Mouse (Mus musculus) G1E-ER4 (cell line): ENCODE measurements around the gene Tmem79. TPM values are rescaled to one million over a fixed set of nuclear protein-coding genes. Genes with fewer than 3 reads are reported as not detected.

Experiments used
- GATA1 ChIP-seq: IDR thresholded peaks from one replicate; pipeline ENCODE4 v1.8.0; 2012; ENCODE audit warnings: low read length, inconsistent platforms
- polyA plus RNA-seq: library from polyadenylated mRNA; stranded (reverse); fragments of >175 nt; gene quantifications from 2 replicates; pipeline ENCODE4 v1.2.3, GENCODE M21; 2012

Tmem79 gene
- polyA plus RNA-seq, 1 experiment, result 1.2 TPM

DNA sequence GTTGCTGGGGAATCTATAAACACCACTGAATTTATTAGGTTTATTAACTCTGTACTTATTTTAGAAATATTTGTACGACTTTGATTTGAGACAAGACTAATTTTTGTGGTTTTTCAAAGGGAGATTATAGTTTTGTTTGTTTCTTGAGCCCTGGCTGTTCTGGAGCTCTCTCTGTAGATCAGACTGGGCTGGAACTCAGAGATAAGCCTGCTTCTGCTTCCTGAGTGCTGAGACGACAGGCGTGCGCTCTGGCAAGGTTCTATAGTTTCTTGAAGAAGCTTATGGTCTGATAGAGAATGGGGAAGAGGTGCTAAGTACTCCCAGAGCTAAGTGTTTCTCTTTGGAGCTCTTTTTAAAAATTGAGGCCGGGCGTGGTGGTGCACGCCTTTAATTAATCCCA, 2.4 kb upstream of the Tmem79 start:
- no peak for TF ChIP-seq GATA1

DNA sequence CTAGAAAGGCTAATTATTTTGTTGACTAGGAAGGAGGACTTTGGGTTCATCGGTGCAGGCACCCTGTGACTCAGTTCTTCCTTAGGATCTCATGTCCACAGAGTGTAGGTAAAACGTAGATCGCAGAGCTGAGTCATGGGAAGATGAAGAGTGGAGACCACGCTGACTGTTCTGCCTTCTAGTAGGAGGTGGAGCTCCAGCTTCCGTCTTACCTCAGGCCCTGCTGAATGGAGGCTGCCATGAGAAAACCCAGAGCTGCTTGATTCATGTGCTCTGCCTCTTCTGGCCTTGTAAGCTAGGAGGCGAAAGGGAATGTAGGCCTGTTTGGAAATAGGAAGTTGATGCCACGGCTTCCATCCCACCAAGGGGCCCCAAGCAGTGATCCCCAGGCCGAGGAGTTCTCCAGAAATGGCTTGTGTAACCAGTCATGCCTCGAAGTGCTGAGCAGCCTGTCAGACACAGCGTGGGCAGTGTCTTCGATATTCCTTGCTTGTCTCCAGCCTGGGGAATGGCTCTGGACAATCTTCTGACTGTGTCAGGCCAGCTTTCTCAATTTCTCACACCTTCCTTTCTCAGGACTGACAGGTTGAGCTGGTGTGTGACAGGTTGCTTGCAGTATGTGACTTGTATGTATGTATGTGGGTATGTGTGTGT, 1.5 kb upstream of the Tmem79 start:
- TF ChIP-seq GATA1, result no peak

DNA sequence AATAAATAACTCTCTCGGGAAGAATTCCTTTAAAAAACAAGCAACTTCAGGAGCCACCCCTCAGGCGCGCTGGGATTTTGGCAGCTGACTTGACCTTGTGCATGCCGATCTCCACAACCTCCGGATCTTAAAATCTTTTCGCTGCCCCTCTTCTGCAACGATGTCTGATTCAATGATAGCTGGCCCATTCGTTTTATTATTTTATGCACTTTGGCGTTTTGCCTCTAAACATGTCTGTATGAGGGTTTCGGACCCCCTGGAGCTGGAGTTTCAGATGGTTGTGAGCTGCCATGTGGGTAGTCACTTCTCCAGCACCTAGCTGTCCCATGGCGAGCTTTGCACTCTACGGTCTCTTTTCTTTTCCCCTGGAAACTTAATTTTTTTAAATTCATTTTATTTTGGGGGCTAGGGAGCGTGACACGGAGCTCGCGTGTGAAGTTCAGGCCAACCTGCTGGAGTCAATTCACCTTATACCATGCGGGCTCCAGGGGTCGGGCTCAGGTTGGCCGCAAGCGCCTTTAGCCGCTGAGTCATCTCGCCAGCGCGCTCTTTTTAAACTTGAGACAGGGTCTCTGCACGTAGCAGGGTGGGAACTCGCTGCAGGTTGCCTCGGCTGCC, 403 bp downstream of the Tmem79 start:
- no peak for TF ChIP-seq GATA1

DNA sequence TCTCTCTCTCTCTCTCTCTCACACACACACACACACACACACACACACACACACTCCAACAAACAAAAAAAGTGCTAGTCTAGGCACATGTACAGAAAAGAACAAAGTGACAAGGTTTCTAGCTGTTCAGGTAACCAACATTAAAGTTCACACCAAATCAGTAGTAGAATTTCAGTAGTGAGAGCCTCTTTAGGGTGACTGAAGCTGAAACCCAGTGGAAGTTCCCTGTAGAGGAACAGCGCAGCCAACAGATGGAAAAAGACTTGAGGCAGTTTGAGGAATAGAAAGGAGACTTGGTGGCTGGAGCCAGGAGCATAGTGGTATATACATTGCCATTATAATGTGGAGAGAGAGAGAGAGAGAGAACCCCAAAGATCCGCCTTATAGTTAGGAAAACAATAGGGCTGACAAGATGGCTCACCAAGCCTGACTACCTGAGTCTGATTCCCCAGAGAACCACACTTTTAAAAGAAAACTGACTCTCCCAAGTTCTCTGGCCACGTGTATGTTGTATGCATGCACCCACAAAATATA, 979 bp downstream of the Tmem79 start:
- TF ChIP-seq GATA1, result no peak

DNA sequence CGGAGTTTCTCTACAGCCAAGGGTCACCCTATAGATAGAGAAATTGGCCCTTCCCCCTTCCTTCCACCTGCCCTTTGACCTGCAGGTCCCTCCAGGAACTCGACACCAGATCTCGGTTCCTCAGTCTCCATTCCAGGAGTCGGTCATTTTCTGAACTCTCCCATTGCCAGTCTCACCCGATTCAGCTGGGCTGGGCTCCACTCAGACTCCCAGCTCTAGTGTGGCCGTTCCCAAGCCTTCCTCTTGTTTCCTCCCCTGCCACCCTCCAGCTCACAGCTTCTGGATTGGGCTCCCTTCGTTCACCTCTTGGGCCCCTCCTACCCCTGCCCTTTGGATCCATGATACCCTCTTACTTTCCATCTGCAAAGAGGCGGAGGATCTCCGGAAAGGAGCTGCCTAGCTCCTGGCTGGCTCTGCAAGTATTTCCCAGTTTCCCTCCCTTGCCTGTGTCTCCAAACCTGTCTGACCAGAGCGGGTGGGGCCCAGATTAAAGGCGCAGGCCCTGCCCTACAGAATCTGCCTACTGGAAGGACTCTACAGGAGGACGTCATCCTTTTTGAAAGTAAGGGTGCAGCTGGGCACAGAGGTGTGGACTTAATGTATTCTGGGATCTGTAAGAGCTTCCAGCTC, 1.8 kb downstream of the Tmem79 start:
- no peak for TF ChIP-seq GATA1

DNA sequence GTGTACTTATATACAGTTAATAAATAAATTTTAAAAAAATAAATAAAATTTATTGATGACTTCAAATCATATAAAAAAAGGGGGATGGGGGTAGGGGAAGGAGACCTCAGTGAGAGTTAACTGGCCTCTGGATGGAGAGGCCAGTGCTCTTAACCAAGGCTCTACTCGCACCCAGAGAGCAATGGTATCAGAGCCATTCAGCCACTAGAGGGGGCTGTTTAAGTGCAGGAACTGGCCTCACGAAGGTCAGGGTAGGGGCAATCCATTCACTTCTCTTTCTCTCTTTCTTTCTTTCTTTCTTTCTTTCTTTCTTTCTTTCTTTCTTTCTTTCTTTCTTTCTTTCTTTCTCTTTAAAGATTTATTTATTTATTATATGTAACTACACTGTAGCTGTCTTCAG, 4.7 kb downstream of the Tmem79 start:
- TF ChIP-seq GATA1, result no peak

DNA sequence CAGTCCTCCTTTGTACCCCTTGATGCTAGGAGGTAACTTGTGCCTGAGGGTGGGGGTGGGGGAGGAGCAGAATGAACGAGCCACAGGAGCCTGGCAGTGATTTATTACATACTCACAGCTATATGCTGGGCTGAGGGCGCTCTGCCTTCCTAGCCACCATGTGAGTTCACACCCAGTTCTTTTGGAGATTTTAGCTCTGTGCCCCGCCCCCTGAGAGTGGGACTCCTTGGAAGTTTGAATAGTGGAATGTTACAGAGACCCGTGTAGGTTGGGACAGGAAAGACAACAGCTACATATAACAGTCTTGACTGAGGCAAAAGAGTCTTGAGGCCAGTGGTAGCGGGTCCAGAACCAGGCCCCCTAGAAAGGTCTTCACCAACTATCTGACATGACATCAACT, 7.0 kb downstream of the Tmem79 start:
- no peak for TF ChIP-seq GATA1

DNA sequence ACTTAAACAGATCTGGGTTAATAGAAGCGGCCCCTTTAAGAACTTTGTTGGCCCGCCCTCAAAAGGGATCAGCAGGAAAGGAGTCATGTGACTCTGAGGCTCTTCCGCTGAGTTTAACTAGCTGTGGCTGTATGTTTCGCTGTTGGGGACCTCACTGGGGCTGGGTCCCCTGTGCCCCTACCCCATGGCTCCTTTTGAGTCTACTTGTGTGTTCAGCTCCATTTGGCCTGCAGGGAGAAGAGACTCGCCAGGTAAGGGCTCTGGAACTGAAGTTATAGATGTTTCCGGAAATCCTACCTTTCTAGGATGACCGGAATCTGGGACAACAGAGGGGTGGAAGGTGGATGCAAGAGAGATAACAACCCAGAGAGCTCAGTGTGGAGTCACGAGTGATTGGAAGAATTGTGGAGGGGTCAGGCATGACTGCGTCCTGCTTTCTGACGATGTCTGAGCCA, 11.0 kb downstream of the Tmem79 start, which contains the start of gene Glmp:
Glmp (plus strand) TSS at position 73 of the 455 bp plus-strand sequence.
- no peak for TF ChIP-seq GATA1

DNA sequence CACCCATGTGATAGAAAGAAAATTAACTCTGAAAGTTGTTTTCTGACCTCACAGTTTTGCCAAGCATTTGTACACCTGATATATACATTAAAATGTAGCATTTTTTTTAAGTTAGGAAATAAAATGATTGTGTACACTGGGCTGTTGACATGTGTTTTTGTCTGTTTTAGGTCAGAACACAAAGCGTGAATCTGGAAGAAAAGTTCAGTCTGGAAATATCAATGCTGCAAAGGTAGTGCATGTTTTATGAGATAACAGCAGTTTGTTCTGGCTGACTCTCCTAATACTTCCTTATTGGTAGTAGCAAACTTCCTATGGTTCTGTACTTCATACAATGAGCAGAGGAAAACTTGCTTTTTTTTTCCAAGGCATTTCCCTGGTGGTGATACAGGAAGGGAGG, 36.8 kb downstream of the Tmem79 start:
- TF ChIP-seq GATA1, result no peak

DNA sequence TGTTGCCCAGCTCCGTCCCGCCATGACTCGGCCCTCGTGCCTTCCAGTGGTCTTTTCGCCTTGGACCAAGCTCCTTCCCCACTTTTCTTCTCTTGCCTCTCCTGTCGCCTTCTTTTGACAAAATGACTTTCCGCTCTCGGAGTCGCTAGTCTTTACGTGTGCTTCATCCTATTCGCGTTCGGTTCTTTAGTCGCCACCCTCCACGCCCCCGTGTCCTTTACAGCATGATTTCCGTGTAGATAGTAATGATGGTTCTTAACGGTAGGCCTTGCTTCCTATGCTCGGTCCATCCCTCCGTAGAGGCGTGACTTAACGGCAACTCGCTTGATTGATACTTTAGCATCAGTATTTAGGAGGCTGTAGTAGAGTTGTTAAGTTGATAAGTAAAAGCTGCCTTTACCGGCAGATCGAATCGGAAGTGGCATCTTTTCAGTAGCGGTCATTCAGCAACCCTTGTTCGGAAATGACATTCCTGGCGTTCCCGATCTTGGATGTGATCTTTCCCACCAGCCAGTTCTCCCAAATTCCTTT, 38.6 kb downstream of the Tmem79 start:
- no peak for TF ChIP-seq GATA1

DNA sequence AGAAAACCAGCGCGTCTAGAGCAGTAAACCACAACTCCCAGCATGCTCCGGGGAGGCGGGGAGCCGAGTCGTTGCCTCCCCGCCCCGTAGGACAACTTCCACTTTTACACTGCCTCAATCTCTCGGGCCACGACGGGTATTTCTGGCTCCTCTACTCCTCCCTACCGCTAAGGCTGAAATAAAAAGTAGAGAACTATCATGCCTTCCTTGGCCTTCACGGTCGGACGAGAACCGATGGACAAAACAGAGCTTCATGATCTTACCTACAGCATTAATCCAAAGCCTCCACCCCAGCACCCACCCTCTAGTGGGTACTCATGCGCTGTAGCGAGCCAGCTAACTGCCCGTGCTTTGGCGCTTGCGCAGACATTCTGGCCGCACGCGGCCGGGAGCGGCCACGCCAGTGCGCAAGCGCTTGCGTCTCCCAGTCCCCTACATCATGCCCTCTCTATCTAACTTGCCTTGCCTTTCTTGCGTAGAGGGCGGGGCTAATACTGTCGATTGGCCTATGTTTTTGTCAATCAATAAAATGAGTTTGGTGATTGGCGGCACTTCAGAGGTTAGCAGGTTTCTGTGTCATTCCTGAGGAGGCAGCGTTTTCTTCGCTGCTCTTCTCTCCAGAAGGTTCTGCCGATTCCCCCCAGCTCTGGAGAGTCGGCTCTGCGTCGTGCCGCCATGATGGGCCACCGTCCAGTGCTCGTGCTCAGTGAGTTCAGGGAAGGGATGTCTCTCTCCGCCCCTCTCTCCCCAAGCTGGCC, 39.2 kb downstream of the Tmem79 start, which contains the start of the genes Tsacc and Cct3:
Tsacc (minus strand) TSS at position 439 of the 758 bp plus-strand sequence.
Cct3 (plus strand) TSS at position 556 of the 758 bp plus-strand sequence.
- no peak for TF ChIP-seq GATA1

DNA sequence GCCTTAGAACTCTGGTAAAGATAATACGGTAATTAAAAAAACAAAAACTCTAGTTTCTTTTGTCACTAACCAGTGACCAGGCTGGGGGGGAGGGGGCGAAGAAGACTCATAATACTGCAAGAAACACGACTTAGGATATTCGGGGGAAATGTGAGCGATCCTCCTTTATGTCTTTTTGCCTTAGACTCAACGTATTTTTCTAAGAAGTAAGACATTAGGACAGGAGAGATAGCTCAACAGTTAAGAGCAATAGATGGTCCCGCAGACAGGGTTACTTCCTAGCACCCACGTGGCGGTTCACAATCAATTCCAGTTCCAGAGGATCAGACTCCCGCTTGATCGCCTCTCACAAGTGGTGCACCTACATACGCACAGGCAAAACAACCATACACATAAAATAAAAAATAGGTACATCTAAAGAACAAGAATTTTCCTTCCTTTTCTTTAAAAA, 39.8 kb downstream of the Tmem79 start:
- no peak for TF ChIP-seq GATA1

DNA sequence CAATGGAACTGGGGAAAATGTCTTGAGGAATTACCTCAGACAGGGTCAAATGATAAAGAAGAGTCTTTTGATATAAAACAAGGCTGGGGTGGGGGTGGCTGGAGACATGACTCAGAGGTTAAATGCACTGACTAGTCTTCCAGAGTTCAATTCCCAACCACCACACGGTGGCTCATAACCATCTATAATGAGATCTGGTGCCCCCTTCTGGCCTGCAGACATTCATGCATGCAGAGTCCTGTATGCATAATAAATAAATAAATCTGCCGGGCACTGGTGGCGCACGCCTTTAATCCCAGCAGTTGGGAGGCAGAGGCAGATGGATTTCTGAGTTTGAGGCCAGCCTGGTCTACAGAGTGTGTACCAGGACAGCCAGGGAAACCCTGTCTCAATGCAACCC, 44.0 kb downstream of the Tmem79 start:
- TF ChIP-seq GATA1, result no peak

DNA sequence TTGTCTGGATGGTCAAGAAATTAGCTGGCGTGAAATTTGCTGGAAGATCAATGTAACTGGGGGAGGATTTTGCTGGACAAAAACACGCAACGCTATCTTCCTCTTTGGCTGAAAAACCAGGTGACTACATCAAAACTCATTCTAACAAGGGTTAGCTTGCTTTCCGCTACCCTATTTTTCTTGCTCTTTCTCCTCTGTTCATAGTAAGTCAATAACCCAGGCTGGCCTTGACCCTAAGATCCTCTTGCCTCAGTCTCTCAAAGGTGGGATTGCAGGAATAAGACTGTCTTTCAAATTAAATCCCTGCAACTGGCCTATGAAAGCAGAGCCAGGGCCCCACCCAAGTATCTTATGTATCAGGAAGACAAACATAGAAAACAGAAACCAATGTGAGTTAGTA, 48.8 kb downstream of the Tmem79 start, which contains the start of gene Gm38392:
Gm38392 (minus strand) TSS at position 101 of the 400 bp plus-strand sequence.
- no peak for TF ChIP-seq GATA1

DNA sequence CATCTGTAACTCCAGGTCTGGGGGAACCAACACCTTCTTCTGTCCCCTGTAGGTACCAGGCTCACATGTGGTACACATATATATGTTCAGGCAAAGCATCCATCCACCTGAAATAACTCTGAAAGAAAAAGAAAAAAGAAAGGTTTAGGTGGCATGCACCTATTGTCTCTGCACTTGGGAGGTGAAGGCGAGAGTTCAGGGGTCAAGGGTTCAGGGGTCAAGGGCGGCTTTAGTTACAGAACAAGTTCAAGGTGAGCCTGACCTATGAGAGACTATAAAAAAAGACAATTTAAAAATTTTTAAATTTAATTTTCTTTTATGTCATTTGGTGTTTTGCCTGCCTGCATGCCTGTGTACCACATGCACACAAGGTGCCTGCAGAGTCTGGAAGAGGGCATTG, 55.9 kb downstream of the Tmem79 start:
- no peak for TF ChIP-seq GATA1

Other genes with a start within 250 kb of the Tmem79 start
- 164 and 168 TPM in 2 replicates for gene Mef2d, start 193.8 kb downstream of the Tmem79 start, polyA plus RNA-seq
- not detected in 2 replicates for gene Rhbg, start 81.4 kb downstream of the Tmem79 start, polyA plus RNA-seq
- not detected in 2 replicates for gene Gm38392, start 48.9 kb downstream of the Tmem79 start, polyA plus RNA-seq
- gene Tsacc, start 39.1 kb downstream of the Tmem79 start, polyA plus RNA-seq, result 0.52 and 1.1 TPM in 2 replicates
- gene Cct3, start 39.0 kb downstream of the Tmem79 start, polyA plus RNA-seq, result 13.4 and 13.6 TPM in 2 replicates
- 18.7 and 56.8 TPM in 2 replicates for gene Glmp, start 11.1 kb downstream of the Tmem79 start, polyA plus RNA-seq
- 48.6 and 63.1 TPM in 2 replicates for gene Smg5, start 112 bp upstream of the Tmem79 start, polyA plus RNA-seq
- gene Paqr6, start 28.4 kb upstream of the Tmem79 start, polyA plus RNA-seq, result not detected in 2 replicates
- not detected in 2 replicates for gene Bglap3, start 36.6 kb upstream of the Tmem79 start, polyA plus RNA-seq
- not detected in 2 replicates for gene Bglap2, start 42.6 kb upstream of the Tmem79 start, polyA plus RNA-seq
- 0.30 and 0.36 TPM in 2 replicates for gene Bglap, start 48.3 kb upstream of the Tmem79 start, polyA plus RNA-seq
- gene Pmf1, start 74.2 kb upstream of the Tmem79 start, polyA plus RNA-seq, result 275 and 327 TPM in 2 replicates
- gene Slc25a44, start 89.0 kb upstream of the Tmem79 start, polyA plus RNA-seq, result 8.1 and 17.5 TPM in 2 replicates
- 5.2 and 7.4 TPM in 2 replicates for gene Sema4a, start 125.0 kb upstream of the Tmem79 start, polyA plus RNA-seq
- gene Lmna, start 173.8 kb upstream of the Tmem79 start, polyA plus RNA-seq, result 352 and 421 TPM in 2 replicates
- gene Mex3a, start 196.2 kb upstream of the Tmem79 start, polyA plus RNA-seq, result 9.2 and 9.9 TPM in 2 replicates
- 0.16 and 0.41 TPM in 2 replicates for gene Rab25, start 212.2 kb upstream of the Tmem79 start, polyA plus RNA-seq
- 123 and 166 TPM in 2 replicates for gene Lamtor2, start 216.9 kb upstream of the Tmem79 start, polyA plus RNA-seq
- gene Ubqln4, start 217.6 kb upstream of the Tmem79 start, polyA plus RNA-seq, result 94.4 and 111 TPM in 2 replicates
- gene Ssr2, start 239.7 kb upstream of the Tmem79 start, polyA plus RNA-seq, result 79.2 and 381 TPM in 2 replicates